Mouse (Mus musculus) liver, embryonic 14.5 days (tissue): ENCODE results near the gene Pnpla2. TPM values are rescaled to one million over a fixed set of nuclear protein-coding genes. Genes with fewer than 3 reads are reported as not detected.

Experiments
- ATAC-seq: fragments of 200-750 bp; cut with Nextera tagmentation; 2 replicates; pipeline ENCODE4 v1.8.0; 2017; ENCODE audit warnings: moderate number of reproducible peaks, mild to moderate bottlenecking, moderate library complexity; ENCODE audit not compliant: insufficient read depth
- DNase-seq, 3 experiments: peaks; one replicate each; pipeline ENCODE4 v3.0.0-alpha.2; 2012 to 2013; ENCODE audit warnings: low read depth in 3 of 3, low spot score in 3 of 3
- H3K27ac ChIP-seq: fragments of 300-500 bp; sonication (generic); 2 replicates; pipeline ENCODE4 v1.5.1; 2014; ENCODE audit warnings: moderate library complexity, mild to moderate bottlenecking, control low read depth, inconsistent platforms
- H3K27me3 ChIP-seq: fragments of 300-500 bp; sonication (generic); 2 replicates; pipeline ENCODE4 v1.6.1; 2014; ENCODE audit warnings: mild to moderate bottlenecking, low read length, moderate library complexity; ENCODE audit not compliant: control insufficient read depth, insufficient read depth
- H3K36me3 ChIP-seq: fragments of 300-500 bp; sonication (generic); replicated peaks from 2 replicates; pipeline ENCODE4 v1.6.1; 2014; ENCODE audit warnings: low read depth; ENCODE audit not compliant: control insufficient read depth, insufficient read depth
- H3K4me1 ChIP-seq, 2 experiments: fragments of 200-500 bp in 1 of 2; fragments of 300-500 bp in 1 of 2; sonication (generic) in 1 of 2; replicated peaks; 2 replicates each; pipeline ENCODE4 v1.6.1; 2012 to 2014; ENCODE audit warnings: antibody characterized with exemption in 1 of 2, inconsistent platforms in 1 of 2, low read length in 1 of 2; ENCODE audit not compliant: control insufficient read depth in 2 of 2, insufficient read depth in 2 of 2
- H3K4me2 ChIP-seq: fragments of 300-500 bp; sonication (generic); 2 replicates; pipeline ENCODE4 v1.6.1; 2014; ENCODE audit warnings: low read depth, mild to moderate bottlenecking, control low read depth, moderate library complexity
- H3K4me3 ChIP-seq, 2 experiments: fragments of 200-500 bp in 1 of 2; fragments of 300-500 bp in 1 of 2; sonication (generic) in 1 of 2; 2 replicates each; pipeline ENCODE4 v1.5.1; 2012 to 2014; ENCODE audit warnings: low read depth in 2 of 2, low read length in 2 of 2, mild to moderate bottlenecking in 2 of 2, control low read depth in 1 of 2, inconsistent platforms in 1 of 2, moderate library complexity in 1 of 2; ENCODE audit not compliant: insufficient read depth in 1 of 2
- H3K9ac ChIP-seq: fragments of 300-500 bp; sonication (generic); replicated peaks from 2 replicates; pipeline ENCODE4 v1.6.1; 2014; ENCODE audit warnings: mild to moderate bottlenecking, control low read depth, moderate library complexity
- H3K9me3 ChIP-seq: fragments of 300-500 bp; sonication (generic); 2 replicates; pipeline ENCODE4 v1.6.1; 2016; ENCODE audit warnings: low read length, mixed read lengths; ENCODE audit not compliant: control insufficient read depth
- CTCF ChIP-seq: IDR thresholded peaks from 2 replicates; pipeline ENCODE4 v1.5.1; 2016; ENCODE audit warnings: antibody characterized with exemption, low read depth, control low read depth
- EP300 ChIP-seq: IDR thresholded peaks from 2 replicates; pipeline ENCODE4 v1.6.1; 2016; ENCODE audit warnings: antibody characterized with exemption, low read depth
- WGBS: fragments of 180-500 bp; shearing (Covaris S2); extraction: QIAGEN DNeasy Blood & Tissue Kit; methylation state at CpG from one replicate; pipeline ENCODE4 v1.1.7; 2014; ENCODE audit not compliant: insufficient replicate concordance; 5-methylcytosine and 5-hydroxymethylcytosine counted together
- polyA plus RNA-seq, 2 experiments: library from polyadenylated mRNA; depleted of rRNA in 1 of 2; stranded (reverse) in 1 of 2; unstranded in 1 of 2; fragments of >200 nt; fragmentation: Nextera tagmentation in 1 of 2; extraction: Ambion mirVana in 1 of 2; gene quantifications; 2 replicates each; pipeline versions ENCODE4 v1.2.1 to v1.2.3; 2012 to 2014

Pnpla2 gene
- polyA plus RNA-seq, 2 experiments: 6.7 to 9.4 TPM

- 0 out of 2 replicates have a peak, but pooled peaks have one; percentile 22 for ATAC-seq
Measured at GRCm38 (mm10) chr7:141426948-141427730, 27.9 kb upstream of the Pnpla2 start.

GRCm38 (mm10) chr7:141428701-141429100, 26.3 kb upstream of the Pnpla2 start:
- Histone ChIP-seq H3K9me3 (no peaks in the 10 kb centered on the region), H3K27me3 (no peaks in the 10 kb centered on the region), H3K4me2 (no peak overlapping the region), H3K9ac (no peak overlapping the region), H3K27ac (no peak overlapping the region), H3K36me3 (no peaks in the 10 kb centered on the region), H3K4me1 (peaks cover 0 to 5% of the 10 kb centered on the region in 2 experiments; a peak in 2 of 4 replicates), H3K4me3 (no peak overlapping the region)
- WGBS: 63% methylated on average over 5 of the region's 5 CpGs
- no peak for ATAC-seq
- TF ChIP-seq EP300 (no peak), CTCF (no peak)
- no peak for DNase-seq

More at GRCm38 (mm10) chr7:141426948-141427730, 27.9 kb upstream of the Pnpla2 start:
- no peak for DNase-seq
- Histone ChIP-seq H3K27ac (no peak overlapping the region), H3K4me2 (no peak overlapping the region), H3K4me1 (peaks cover 0 to 5% of the 10 kb centered on the region in 2 experiments; a peak in 2 of 4 replicates), H3K9me3 (no peaks in the 10 kb centered on the region), H3K9ac (no peak overlapping the region), H3K27me3 (no peaks in the 10 kb centered on the region), H3K4me3 (no peak overlapping the region), H3K36me3 (no peaks in the 10 kb centered on the region)
- TF ChIP-seq CTCF: no peak
- TF ChIP-seq EP300: no peak
- 56% methylated on average over 12 of the region's 12 CpGs for WGBS

GRCm38 (mm10) chr7:141429310-141429709, 25.7 kb upstream of the Pnpla2 start, which contains the start of gene Cend1:
Gene Cend1, minus strand, starts transcription at chr7:141429491.
- TF ChIP-seq CTCF (no peak), EP300 (no peak)
- WGBS: 14% methylated on average over 19 of the region's 19 CpGs
- Histone ChIP-seq H3K36me3 (no peaks in the 10 kb centered on the region), H3K4me2 (no peak within 1 kb of the TSS), H3K4me3 (no peak within 1 kb of the TSS), H3K9ac (no peak within 1 kb of the TSS), H3K9me3 (no peaks in the 10 kb centered on the region), H3K4me1 (peaks cover 0 to 6% of the 10 kb centered on the region in 2 experiments; a peak in 3 of 4 replicates), H3K27me3 (no peaks in the 10 kb centered on the region), H3K27ac (no peak within 1 kb of the TSS)
- ATAC-seq (peak; percentile 27; the same call in 1 of the 2 replicates), DNase-seq (no peak)

- H3K36me3 ChIP-seq: no peaks in the 10 kb centered on the region
- no peaks in the 10 kb centered on the region for H3K9me3 ChIP-seq
- H3K9ac ChIP-seq: no peak overlapping the region
- H3K27ac ChIP-seq: no peak overlapping the region
- H3K27me3 ChIP-seq: no peaks in the 10 kb centered on the region
- H3K4me2 ChIP-seq: no peak overlapping the region
- ATAC-seq (no peak), DNase-seq (no peak)
- TF ChIP-seq EP300 (no peak), CTCF (no peak)
- no peak overlapping the region for H3K4me3 ChIP-seq
- WGBS: 60% methylated on average over 9 of the region's 9 CpGs
- peaks cover 5 to 13% of the 10 kb centered on the region in 2 experiments for H3K4me1 ChIP-seq
Measured at GRCm38 (mm10) chr7:141429840-141430584, 25.0 kb upstream of the Pnpla2 start.
